In the genomic region with DNA sequence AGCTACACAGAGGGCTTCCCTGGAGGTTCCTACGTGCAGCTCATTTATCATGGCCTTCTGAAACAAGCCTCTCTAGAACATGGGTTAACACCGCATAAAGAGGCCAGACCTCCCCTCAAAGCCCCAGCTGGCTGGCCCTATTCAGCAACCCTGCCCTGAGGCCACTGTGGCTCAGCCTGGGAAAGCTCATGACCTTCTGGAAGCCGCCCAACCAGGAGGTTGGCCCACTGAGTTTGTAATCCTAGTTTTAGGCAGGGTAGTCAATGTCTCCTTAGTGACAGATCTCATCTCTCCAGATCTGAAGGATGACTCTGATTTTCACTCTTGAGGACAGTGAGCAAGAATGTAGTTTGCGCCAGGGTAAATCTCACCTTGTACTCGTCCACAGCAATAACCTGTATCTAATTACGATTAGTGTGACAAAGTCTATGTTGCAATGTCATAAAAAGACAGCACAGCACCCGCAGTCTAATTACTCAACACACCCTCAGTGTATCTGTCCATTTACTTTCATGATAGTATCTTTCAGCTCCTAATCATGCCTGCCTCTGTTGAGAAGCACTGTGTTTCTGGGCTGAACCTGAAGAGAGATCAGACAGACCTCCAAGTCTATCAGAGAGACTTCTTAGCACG, we compare ENCODE assay signal across 16 mouse cellular contexts.
DNase-seq lines count a peak whose midpoint lies in the region; ATAC-seq lines count a peak whose summit lies in the region.
"Had no signal": no experiment of that assay in that cellular context is flagged by ENCODE, and none has a peak within 500 bp of the region (broad histone marks: within the 10 kb centered on the region; RNA-seq: fewer than 3 reads in every experiment).

No protein-coding gene starts in this region.

- H3K9me3 ChIP-seq in heart, embryonic 11.5 days (replicated peaks; ENCODE audit: control insufficient read depth, low read length), result no peaks in the 10 kb centered on the region
- H3K9me3 ChIP-seq in hindbrain, embryonic 16.5 days (ENCODE audit: control insufficient read depth, low read length), result no peaks in the 10 kb centered on the region
- H3K9me3 ChIP-seq: megakaryocyte, embryonic 14.5 days; neural tube, embryonic 12.5 days had no signal

- ATAC-seq in heart, embryonic 11.5 days (replicated peaks; ENCODE audit: insufficient number of reproducible peaks, low FRiP score, low TSS enrichment), result no peak
- no peak for ATAC-seq in hindbrain, embryonic 16.5 days
- ATAC-seq: Patski had no signal

- H3K27ac ChIP-seq in heart, embryonic 11.5 days (ENCODE audit: low read depth, low read length), result 0 out of 2 replicates have a peak overlapping the region, but pooled peaks have one; percentile 25
- H3K27ac ChIP-seq in hindbrain, embryonic 16.5 days (ENCODE audit: low read depth, low read length), result no peak overlapping the region
- H3K27ac ChIP-seq: neural tube, embryonic 12.5 days had no signal

- WGBS in heart, embryonic 11.5 days (ENCODE audit: insufficient replicate concordance), result 61% methylated on average over 8 of the region's 8 CpGs
- 60% methylated on average over 8 of the region's 8 CpGs for WGBS in hindbrain, embryonic 16.5 days

- H3K4me2 ChIP-seq in heart, embryonic 11.5 days, result no peak overlapping the region
- H3K4me2 ChIP-seq in hindbrain, embryonic 16.5 days (ENCODE audit: low read length), result no peak overlapping the region
- H3K4me2 ChIP-seq: liver, embryonic 11.5 days; neural tube, embryonic 12.5 days had no signal

- no peaks in the 10 kb centered on the region for H3K27me3 ChIP-seq in heart, embryonic 11.5 days (ENCODE audit: control insufficient read depth, insufficient read depth, low read length)
- H3K27me3 ChIP-seq in hindbrain, embryonic 16.5 days (replicated peaks; ENCODE audit: control insufficient read depth, insufficient read depth, low read length), result no peaks in the 10 kb centered on the region
- H3K27me3 ChIP-seq: megakaryocyte, embryonic 14.5 days; neural tube, embryonic 12.5 days; Patski had no signal

- peak; percentile 41 for DNase-seq in adrenal gland, adult 2 months
- DNase-seq in adrenal gland, postnatal 4 days (ENCODE audit: low spot score in 2 of 2), result no peak
- DNase-seq in heart, adult 18-20 months, result no peak
- DNase-seq in Muller cell, postnatal 12 days (ENCODE audit: inconsistent ontology term), result peak; percentile 25
- no peak for DNase-seq in B cell, adult 2 months
- DNase-seq in kidney, postnatal 4 days, result no peak
- DNase-seq: cerebellum, postnatal 36 days; kidney, postnatal 10 days; spleen, adult 18-20 months; thymus, postnatal 4 days had no signal

- H3K4me1 ChIP-seq in heart, embryonic 11.5 days (ENCODE audit: control insufficient read depth, insufficient read depth, low read length), result peaks cover 32% of the 10 kb centered on the region
- peaks cover 21% of the 10 kb centered on the region for H3K4me1 ChIP-seq in hindbrain, embryonic 16.5 days (ENCODE audit: control insufficient read depth, insufficient read depth, low read depth, low read length)

- H3K4me3 ChIP-seq in heart, embryonic 11.5 days (ENCODE audit: low read depth, low read length), result no peak overlapping the region
- H3K4me3 ChIP-seq in hindbrain, embryonic 16.5 days (ENCODE audit: low read length), result no peak overlapping the region
- H3K4me3 ChIP-seq: megakaryocyte, embryonic 14.5 days; neural tube, embryonic 12.5 days had no signal

- H3K36me3 ChIP-seq in heart, embryonic 11.5 days (ENCODE audit: control insufficient read depth, insufficient read depth, low read length), result no peaks in the 10 kb centered on the region
- H3K36me3 ChIP-seq in hindbrain, embryonic 16.5 days (ENCODE audit: control insufficient read depth, insufficient read depth, low read length), result no peaks in the 10 kb centered on the region
- H3K36me3 ChIP-seq: neural tube, embryonic 12.5 days had no signal

- H3K9ac ChIP-seq in heart, embryonic 11.5 days (ENCODE audit: low read depth, low read length), result 0 out of 2 replicates have a peak overlapping the region, but pooled peaks have one; percentile 11
- H3K9ac ChIP-seq in hindbrain, embryonic 16.5 days (ENCODE audit: low read depth, low read length), result peak overlapping the region; percentile 26; the same call in 1 of the 2 replicates
- H3K9ac ChIP-seq: neural tube, embryonic 12.5 days had no signal

Comparison
In these comparisons a context has a peak if more than half of its experiments do, and no peak if none do; other contexts are left out.
1. DNase-seq: peak in adrenal gland, adult 2 months (single experiment) and Muller cell, postnatal 12 days (single experiment); none in adrenal gland, postnatal 4 days (0 of 2), heart, adult 18-20 months (0 of 2), B cell, adult 2 months (0 of 2) and kidney, postnatal 4 days (0 of 2).